Mouse (Mus musculus): ENCODE results near the gene Ankrd39. TPM values are rescaled to one million over a fixed set of nuclear protein-coding genes. Genes with fewer than 3 reads are reported as not detected.

Ankrd39 gene
- polyA plus RNA-seq, 1 experiment from 2014 or later, result 23.1 TPM

- no peaks in the 10 kb centered on the region for H3K27me3 ChIP-seq (replicated peaks)
- no peaks in the 10 kb centered on the region for H3K9me3 ChIP-seq (replicated peaks)
- no peak overlapping the region for H3K9ac ChIP-seq
- peaks cover 54% of the 10 kb centered on the region for H3K4me1 ChIP-seq (replicated peaks)
- no peak overlapping the region for H3K4me3 ChIP-seq
- no peak for ATAC-seq (ENCODE audit: insufficient number of reproducible peaks, low FRiP score)
- peaks cover 67% of the 10 kb centered on the region for H3K36me3 ChIP-seq
- 78% methylated on average over 20 of the region's 20 CpGs for WGBS
- no peak overlapping the region for H3K27ac ChIP-seq (ENCODE audit: poor library complexity, severe bottlenecking)
- no peak overlapping the region for H3K4me2 ChIP-seq
Observed at GRCm38 (mm10) chr1:36550075-36550863, 3.0 kb upstream of the Ankrd39 start.

- no peak for ATAC-seq (ENCODE audit: insufficient number of reproducible peaks, low FRiP score)
- Histone ChIP-seq H3K27me3 (replicated peaks) (no peaks in the 10 kb centered on the region), H3K9ac (no peak overlapping the region), H3K4me3 (no peak overlapping the region), H3K4me2 (no peak overlapping the region), H3K4me1 (replicated peaks) (peaks cover 46% of the 10 kb centered on the region), H3K9me3 (replicated peaks) (no peaks in the 10 kb centered on the region), H3K27ac (ENCODE audit: poor library complexity, severe bottlenecking) (no peak overlapping the region), H3K36me3 (peaks cover 60% of the 10 kb centered on the region)
- WGBS, result 85% methylated on average over 18 of the region's 18 CpGs
Observed at GRCm38 (mm10) chr1:36549491-36549890, 2.2 kb upstream of the Ankrd39 start.

GRCm38 (mm10) chr1:36548771-36549170, 1.5 kb upstream of the Ankrd39 start:
- H3K4me1 ChIP-seq (replicated peaks), result peaks cover 40% of the 10 kb centered on the region
- no peak overlapping the region for H3K4me3 ChIP-seq
- 64% methylated on average over 8 of the region's 8 CpGs for WGBS
- H3K9me3 ChIP-seq (replicated peaks), result no peaks in the 10 kb centered on the region
- peaks cover 52% of the 10 kb centered on the region for H3K36me3 ChIP-seq
- H3K9ac ChIP-seq, result no peak overlapping the region
- H3K4me2 ChIP-seq, result no peak overlapping the region
- no peaks in the 10 kb centered on the region for H3K27me3 ChIP-seq (replicated peaks)
- ATAC-seq (ENCODE audit: insufficient number of reproducible peaks, low FRiP score), result no peak
- H3K27ac ChIP-seq (ENCODE audit: poor library complexity, severe bottlenecking), result no peak overlapping the region

GRCm38 (mm10) chr1:36547981-36548598, 845 bp upstream of the Ankrd39 start:
- peaks cover 46% of the 10 kb centered on the region for H3K36me3 ChIP-seq
- no peak overlapping the region for H3K4me2 ChIP-seq
- 41% methylated on average over 9 of the region's 9 CpGs for WGBS
- ATAC-seq (ENCODE audit: insufficient number of reproducible peaks, low FRiP score), result no peak
- peak overlapping the region; percentile 25 for H3K9ac ChIP-seq
- H3K4me3 ChIP-seq, result no peak overlapping the region
- peak overlapping the region; percentile 25; the same call in 1 of the 2 replicates for H3K27ac ChIP-seq (ENCODE audit: poor library complexity, severe bottlenecking)
- H3K27me3 ChIP-seq (replicated peaks), result no peaks in the 10 kb centered on the region
- H3K4me1 ChIP-seq (replicated peaks), result peaks cover 40% of the 10 kb centered on the region
- no peaks in the 10 kb centered on the region for H3K9me3 ChIP-seq (replicated peaks)

GRCm38 (mm10) chr1:36545845-36546600, 1.2 kb downstream of the Ankrd39 start:
- peaks cover 49% of the 10 kb centered on the region for H3K4me1 ChIP-seq (replicated peaks)
- no peaks in the 10 kb centered on the region for H3K27me3 ChIP-seq (replicated peaks)
- H3K9ac ChIP-seq, result peak overlapping the region; percentile 78; the same call in 1 of the 2 replicates
- 60% methylated on average over 19 of the region's 19 CpGs for WGBS
- H3K4me2 ChIP-seq, result peak overlapping the region; percentile 79
- H3K4me3 ChIP-seq, result peak overlapping the region; percentile 73
- peaks cover 41% of the 10 kb centered on the region for H3K36me3 ChIP-seq
- no peak overlapping the region for H3K27ac ChIP-seq (ENCODE audit: poor library complexity, severe bottlenecking)
- H3K9me3 ChIP-seq (replicated peaks), result 0 out of 2 replicates have a peak, but pooled peaks cover 3% of the 10 kb centered on the region
- ATAC-seq (ENCODE audit: insufficient number of reproducible peaks, low FRiP score), result no peak

GRCm38 (mm10) chr1:36545382-36545781, 1.9 kb downstream of the Ankrd39 start:
- no peak for ATAC-seq (ENCODE audit: insufficient number of reproducible peaks, low FRiP score)
- Histone ChIP-seq H3K36me3 (peaks cover 41% of the 10 kb centered on the region), H3K27ac (ENCODE audit: poor library complexity, severe bottlenecking) (no peak overlapping the region), H3K4me1 (replicated peaks) (peaks cover 49% of the 10 kb centered on the region), H3K9me3 (replicated peaks) (0 out of 2 replicates have a peak, but pooled peaks cover 3% of the 10 kb centered on the region), H3K9ac (no peak overlapping the region), H3K4me3 (no peak overlapping the region), H3K27me3 (replicated peaks) (no peaks in the 10 kb centered on the region), H3K4me2 (peak overlapping the region; percentile 79; the same call in 1 of the 2 replicates)
- WGBS, result 57% methylated on average over 2 of the region's 2 CpGs

- H3K36me3 ChIP-seq, result peaks cover 38% of the 10 kb centered on the region
- H3K4me1 ChIP-seq (replicated peaks), result peaks cover 44% of the 10 kb centered on the region
- no peak for ATAC-seq (ENCODE audit: insufficient number of reproducible peaks, low FRiP score)
- H3K4me3 ChIP-seq, result no peak overlapping the region
- 92% methylated on average over 9 of the region's 9 CpGs for WGBS
- H3K9me3 ChIP-seq (replicated peaks), result 0 out of 2 replicates have a peak, but pooled peaks cover 3% of the 10 kb centered on the region
- no peaks in the 10 kb centered on the region for H3K27me3 ChIP-seq (replicated peaks)
- H3K27ac ChIP-seq (ENCODE audit: poor library complexity, severe bottlenecking), result no peak overlapping the region
- no peak overlapping the region for H3K9ac ChIP-seq
- no peak overlapping the region for H3K4me2 ChIP-seq
Observed at GRCm38 (mm10) chr1:36542925-36543324, 4.3 kb downstream of the Ankrd39 start.

GRCm38 (mm10) chr1:36541844-36542243, 5.4 kb downstream of the Ankrd39 start:
- ATAC-seq (ENCODE audit: insufficient number of reproducible peaks, low FRiP score), result no peak
- Histone ChIP-seq H3K4me3 (no peak overlapping the region), H3K27ac (ENCODE audit: poor library complexity, severe bottlenecking) (no peak overlapping the region), H3K9me3 (replicated peaks) (0 out of 2 replicates have a peak, but pooled peaks cover 3% of the 10 kb centered on the region), H3K9ac (no peak overlapping the region), H3K4me2 (no peak overlapping the region), H3K4me1 (replicated peaks) (peaks cover 38% of the 10 kb centered on the region), H3K36me3 (peaks cover 43% of the 10 kb centered on the region), H3K27me3 (replicated peaks) (no peaks in the 10 kb centered on the region)
- WGBS, result 91% methylated on average over 16 of the region's 16 CpGs

- H3K9ac ChIP-seq, result no peak overlapping the region
- peaks cover 37% of the 10 kb centered on the region for H3K4me1 ChIP-seq (replicated peaks)
- H3K36me3 ChIP-seq, result peaks cover 43% of the 10 kb centered on the region
- 0 out of 2 replicates have a peak, but pooled peaks cover 3% of the 10 kb centered on the region for H3K9me3 ChIP-seq (replicated peaks)
- no peaks in the 10 kb centered on the region for H3K27me3 ChIP-seq (replicated peaks)
- no peak overlapping the region for H3K4me3 ChIP-seq
- H3K4me2 ChIP-seq, result no peak overlapping the region
- WGBS, result 93% methylated on average over 12 of the region's 12 CpGs
- ATAC-seq (ENCODE audit: insufficient number of reproducible peaks, low FRiP score), result no peak
- H3K27ac ChIP-seq (ENCODE audit: poor library complexity, severe bottlenecking), result no peak overlapping the region
Observed at GRCm38 (mm10) chr1:36540807-36541206, 6.4 kb downstream of the Ankrd39 start.

- no peak for ATAC-seq (ENCODE audit: insufficient number of reproducible peaks, low FRiP score)
- Histone ChIP-seq H3K4me3 (no peak overlapping the region), H3K27me3 (replicated peaks) (no peaks in the 10 kb centered on the region), H3K27ac (ENCODE audit: poor library complexity, severe bottlenecking) (peak overlapping the region; percentile 83; the same call in 1 of the 2 replicates), H3K9me3 (replicated peaks) (0 out of 2 replicates have a peak, but pooled peaks cover 3% of the 10 kb centered on the region), H3K36me3 (peaks cover 43% of the 10 kb centered on the region), H3K9ac (no peak overlapping the region), H3K4me1 (replicated peaks) (peaks cover 39% of the 10 kb centered on the region), H3K4me2 (no peak overlapping the region)
- WGBS, result 92% methylated on average over 11 of the region's 11 CpGs
Observed at GRCm38 (mm10) chr1:36540132-36540531, 7.1 kb downstream of the Ankrd39 start.

- H3K9me3 ChIP-seq (replicated peaks), result 0 out of 2 replicates have a peak, but pooled peaks cover 3% of the 10 kb centered on the region
- 40% methylated on average over 9 of the region's 9 CpGs for WGBS
- no peaks in the 10 kb centered on the region for H3K27me3 ChIP-seq (replicated peaks)
- no peak within 1 kb of the TSS for H3K4me3 ChIP-seq
- peaks cover 43% of the 10 kb centered on the region for H3K36me3 ChIP-seq
- H3K9ac ChIP-seq, result no peak within 1 kb of the TSS
- peak within 1 kb of the TSS; percentile 83 for H3K27ac ChIP-seq (ENCODE audit: poor library complexity, severe bottlenecking)
- peak; percentile 80 for ATAC-seq (ENCODE audit: insufficient number of reproducible peaks, low FRiP score)
- peaks cover 48% of the 10 kb centered on the region for H3K4me1 ChIP-seq (replicated peaks)
- H3K4me2 ChIP-seq, result no peak within 1 kb of the TSS
Observed at GRCm38 (mm10) chr1:36539186-36539585, 8.1 kb downstream of the Ankrd39 start, which contains the start of gene Gm42417. Gene Gm42417, minus strand, starts transcription at chr1:36539429.

Data from heart, embryonic 12.5 days (tissue).